Mouse (Mus musculus) bone marrow, adult 2 months (tissue): ENCODE measurements around the gene Lmx1b. TPM values are rescaled to one million over a fixed set of nuclear protein-coding genes. Genes with fewer than 3 reads are reported as not detected.

Experiments used
- H3K27ac ChIP-seq: fragments of 200-500 bp; 2 replicates; pipeline ENCODE4 v1.5.1; 2012; ENCODE audit warnings: low read depth, mild to moderate bottlenecking, control low read depth, inconsistent platforms, low read length; ENCODE audit not compliant: control insufficient read depth, poor library complexity, insufficient read depth
- H3K4me1 ChIP-seq: fragments of 200-500 bp; 2 replicates; pipeline ENCODE4 v1.6.1; 2011; ENCODE audit warnings: low read length; ENCODE audit not compliant: control insufficient read depth, insufficient read depth
- H3K4me3 ChIP-seq: fragments of 200-500 bp; replicated peaks from 2 replicates; pipeline ENCODE3; 2011; ENCODE audit warnings: mild to moderate bottlenecking, low read depth, low read length, control low read depth; ENCODE audit not compliant: control insufficient read depth
- CTCF ChIP-seq: fragments of 200-500 bp; IDR thresholded peaks from 2 replicates; pipeline ENCODE4 v1.5.1; 2011; ENCODE audit warnings: low read length, control low read depth; ENCODE audit not compliant: control insufficient read depth, insufficient read depth
- POLR2A ChIP-seq: fragments of 200-500 bp; IDR thresholded peaks from 2 replicates; pipeline ENCODE4 v1.6.1; 2011; ENCODE audit warnings: low read depth, mild to moderate bottlenecking, control low read depth, low read length, borderline replicate concordance; ENCODE audit not compliant: control insufficient read depth
- WGBS: fragments of 180-500 bp; shearing (Covaris S2); methylation state at CpG from one replicate; pipeline ENCODE4 v1.1.7; 2018; 5-methylcytosine and 5-hydroxymethylcytosine counted together
- polyA plus RNA-seq: library from polyadenylated mRNA; stranded (reverse); fragments of >200 nt; gene quantifications from 2 replicates; pipeline ENCODE4 v1.2.4, GENCODE M21; 2011; ENCODE audit warnings: low replicate concordance; ENCODE audit not compliant: missing spikeins, insufficient read depth, insufficient read length

The Lmx1b gene
- polyA plus RNA-seq, 1 experiment, result not detected

- WGBS, result 64% methylated on average over 4 of the region's 4 CpGs
These were observed 42.9 kb downstream of the Lmx1b start for GRCm38 (mm10) chr2:33597384-33597783.

GRCm38 (mm10) chr2:33595085-33595423, 45.3 kb downstream of the Lmx1b start:
- Histone ChIP-seq H3K4me3 (no peak overlapping the region), H3K27ac (no peak overlapping the region), H3K4me1 (no peaks in the 10 kb centered on the region)
- WGBS, result 72% methylated on average over 7 of the region's 7 CpGs
- no peak for TF ChIP-seq CTCF
- TF ChIP-seq POLR2A, result no peak

More at GRCm38 (mm10) chr2:33597384-33597783, 42.9 kb downstream of the Lmx1b start:
- no peak for TF ChIP-seq CTCF
- no peak for TF ChIP-seq POLR2A
- no peak overlapping the region for H3K4me3 ChIP-seq
- H3K27ac ChIP-seq, result no peak overlapping the region
- no peaks in the 10 kb centered on the region for H3K4me1 ChIP-seq

GRCm38 (mm10) chr2:33594181-33595084, 45.9 kb downstream of the Lmx1b start:
- no peak overlapping the region for H3K4me3 ChIP-seq
- H3K4me1 ChIP-seq, result no peaks in the 10 kb centered on the region
- no peak for TF ChIP-seq CTCF
- no peak for TF ChIP-seq POLR2A
- no peak overlapping the region for H3K27ac ChIP-seq
- WGBS, result 74% methylated on average over 9 of the region's 9 CpGs

- no peak overlapping the region for H3K27ac ChIP-seq
- TF ChIP-seq POLR2A (no peak), CTCF (no peak)
- WGBS, result 73% methylated on average over 12 of the region's 12 CpGs
- H3K4me1 ChIP-seq, result no peaks in the 10 kb centered on the region
- no peak overlapping the region for H3K4me3 ChIP-seq
These were observed 47.3 kb downstream of the Lmx1b start for GRCm38 (mm10) chr2:33592931-33593555.

GRCm38 (mm10) chr2:33589280-33589679, 51.0 kb downstream of the Lmx1b start:
- Histone ChIP-seq H3K27ac (no peak overlapping the region), H3K4me3 (no peak overlapping the region), H3K4me1 (no peaks in the 10 kb centered on the region)
- WGBS, result 77% methylated on average over 9 of the region's 9 CpGs
- TF ChIP-seq CTCF (no peak), POLR2A (no peak)

- Histone ChIP-seq H3K27ac (no peak overlapping the region), H3K4me3 (no peak overlapping the region), H3K4me1 (no peaks in the 10 kb centered on the region)
- 61% methylated on average over 29 of the region's 29 CpGs for WGBS
- TF ChIP-seq POLR2A (no peak), CTCF (no peak)
These were observed 55.1 kb downstream of the Lmx1b start for GRCm38 (mm10) chr2:33584937-33585910.

GRCm38 (mm10) chr2:33583761-33584160, 56.5 kb downstream of the Lmx1b start:
- TF ChIP-seq POLR2A (no peak), CTCF (no peak)
- H3K4me1 ChIP-seq, result no peaks in the 10 kb centered on the region
- WGBS, result 16% methylated on average over 6 of the region's 6 CpGs
- no peak overlapping the region for H3K27ac ChIP-seq
- no peak overlapping the region for H3K4me3 ChIP-seq
